Mouse (Mus musculus): Measurements from ENCODE around the gene Spata7. TPM values are rescaled to one million over a fixed set of nuclear protein-coding genes. Genes with fewer than 3 reads are reported as not detected.

Spata7 gene
- polyA plus RNA-seq (2015; fragmentation: Nextera tagmentation; extraction: Ambion mirVana) = 4.3 and 5.3 TPM in 2 replicates

GRCm38 (mm10) chr12:98627392-98628259 lies at the start of gene Spata7:
Spata7 (plus strand) TSS chr12:98628157.

Other genes with a start within 250 kb of the Spata7 start
- gene Kcnk10, start 49.8 kb upstream of the Spata7 start, polyA plus RNA-seq (2015; fragmentation: Nextera tagmentation; extraction: Ambion mirVana) = not detected in 2 replicates
- 2.2 and 2.3 TPM in 2 replicates for gene Ptpn21, start 109.2 kb downstream of the Spata7 start, polyA plus RNA-seq (2015; fragmentation: Nextera tagmentation; extraction: Ambion mirVana)
- 38.0 and 40.8 TPM in 2 replicates for gene Zc3h14, start 118.8 kb downstream of the Spata7 start, polyA plus RNA-seq (2015; fragmentation: Nextera tagmentation; extraction: Ambion mirVana)